Mouse (Mus musculus) heart, embryonic 11.5 days (tissue): ENCODE data around the gene Ddx23. TPM values are rescaled to one million over a fixed set of nuclear protein-coding genes. Genes with fewer than 3 reads are reported as not detected.
A peak's percentile ranks its signal among the peaks of the same experiment; 100 is the strongest.

Source experiments
- ATAC-seq: fragments of 200-750 bp; cut with Nextera tagmentation; replicated peaks from 2 replicates; pipeline ENCODE4 v1.8.0; 2017; ENCODE audit warnings: moderate library complexity; ENCODE audit not compliant: insufficient number of reproducible peaks, low FRiP score, low TSS enrichment
- H3K27ac ChIP-seq: fragments of 300-500 bp; sonication (generic); 2 replicates; pipeline ENCODE4 v1.5.1; 2014; ENCODE audit warnings: mild to moderate bottlenecking, low read depth, low read length
- H3K27me3 ChIP-seq: fragments of 300-500 bp; sonication (generic); 2 replicates; pipeline ENCODE4 v1.6.1; 2014; ENCODE audit warnings: mild to moderate bottlenecking, low read length, mixed read lengths; ENCODE audit not compliant: control insufficient read depth, insufficient read depth
- H3K36me3 ChIP-seq: fragments of 300-500 bp; sonication (generic); 2 replicates; pipeline ENCODE4 v1.6.1; 2014; ENCODE audit warnings: mild to moderate bottlenecking, low read length, moderate library complexity, mixed read lengths; ENCODE audit not compliant: control insufficient read depth, insufficient read depth
- H3K4me1 ChIP-seq: fragments of 300-500 bp; sonication (generic); 2 replicates; pipeline ENCODE4 v1.6.1; 2014; ENCODE audit warnings: low read length; ENCODE audit not compliant: control insufficient read depth, insufficient read depth
- H3K4me2 ChIP-seq: fragments of 300-500 bp; sonication (generic); 2 replicates; pipeline ENCODE4 v1.6.1; 2014; ENCODE audit warnings: mild to moderate bottlenecking, moderate library complexity
- H3K4me3 ChIP-seq: fragments of 300-500 bp; sonication (generic); 2 replicates; pipeline ENCODE4 v1.5.1; 2014; ENCODE audit warnings: low read depth, low read length
- H3K9ac ChIP-seq: fragments of 300-500 bp; sonication (generic); 2 replicates; pipeline ENCODE4 v1.6.1; 2014; ENCODE audit warnings: mild to moderate bottlenecking, low read depth, low read length, moderate library complexity
- H3K9me3 ChIP-seq: fragments of 300-500 bp; sonication (generic); replicated peaks from 2 replicates; pipeline ENCODE4 v1.6.1; 2016; ENCODE audit warnings: low read length; ENCODE audit not compliant: control insufficient read depth
- WGBS: fragments of 180-500 bp; shearing (Covaris S2); extraction: QIAGEN DNeasy Blood & Tissue Kit; methylation state at CpG from one replicate; pipeline ENCODE4 v1.1.7; 2014; ENCODE audit not compliant: insufficient replicate concordance; 5-methylcytosine and 5-hydroxymethylcytosine counted together
- polyA plus RNA-seq: library from polyadenylated mRNA; unstranded; fragments of >200 nt; fragmentation: Nextera tagmentation; extraction: Ambion mirVana; gene quantifications from 2 replicates; pipeline ENCODE4 v1.2.1, GENCODE M21; 2014

Ddx23 gene
- polyA plus RNA-seq, 1 experiment from 2014 or later: 19.6 TPM

- WGBS: 0% methylated on average over 37 of the region's 37 CpGs
- ATAC-seq: peak; percentile 91
- Histone ChIP-seq H3K36me3 (no peaks in the 10 kb centered on the region), H3K27ac (no peak within 1 kb of the TSS), H3K4me1 (peaks cover 25% of the 10 kb centered on the region), H3K27me3 (peaks cover 36% of the 10 kb centered on the region), H3K9me3 (no peaks in the 10 kb centered on the region), H3K4me3 (peak within 1 kb of the TSS; percentile 38), H3K9ac (peak within 1 kb of the TSS; percentile 30), H3K4me2 (peak within 1 kb of the TSS; percentile 82)
Observed at GRCm38 (mm10) chr15:98676940-98677728, 14.4 kb upstream of the Ddx23 start, which contains the start of gene Rnd1. Rnd1 (minus strand) TSS chr15:98677461.

GRCm38 (mm10) chr15:98676471-98676870 lies 13.8 kb upstream of the Ddx23 start:
- ATAC-seq: no peak
- Histone ChIP-seq H3K4me1 (peaks cover 25% of the 10 kb centered on the region), H3K4me2 (peak overlapping the region; percentile 82), H3K27me3 (peaks cover 36% of the 10 kb centered on the region), H3K27ac (no peak overlapping the region), H3K4me3 (peak overlapping the region; percentile 38), H3K9me3 (no peaks in the 10 kb centered on the region), H3K36me3 (no peaks in the 10 kb centered on the region), H3K9ac (no peak overlapping the region)
- 5% methylated on average over 9 of the region's 9 CpGs for WGBS

DNA sequence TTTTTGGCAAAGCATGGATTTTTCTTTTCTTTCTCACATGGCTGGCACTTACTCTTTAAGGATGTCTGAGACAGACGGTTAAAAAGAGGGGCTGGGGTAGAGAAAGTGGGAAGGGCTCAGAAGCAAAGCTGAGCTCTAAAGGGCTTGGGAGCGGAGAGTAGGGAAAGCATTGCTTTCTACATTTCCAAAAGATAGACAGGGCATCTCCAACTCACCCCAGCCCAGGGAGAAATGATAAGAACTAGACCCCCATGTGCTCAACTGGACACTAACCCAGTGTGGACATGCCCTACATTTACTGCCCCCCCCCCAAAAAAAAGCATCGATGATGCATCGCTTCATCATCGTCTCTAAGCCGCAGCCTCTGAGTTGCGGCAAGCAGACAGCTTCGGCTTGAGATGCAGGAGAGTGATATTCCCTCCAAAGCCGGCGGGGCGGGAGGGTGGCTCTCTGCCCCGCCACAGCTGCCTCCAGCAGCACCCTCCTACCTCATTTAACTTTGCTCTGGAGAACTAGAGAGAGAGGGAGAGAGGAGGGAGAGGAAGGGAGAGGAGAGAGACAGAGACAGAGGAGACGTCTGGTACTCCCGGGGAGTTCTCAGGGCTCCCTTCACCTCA lies 13.0 kb upstream of the Ddx23 start:
- no peak overlapping the region for H3K9ac ChIP-seq

DNA sequence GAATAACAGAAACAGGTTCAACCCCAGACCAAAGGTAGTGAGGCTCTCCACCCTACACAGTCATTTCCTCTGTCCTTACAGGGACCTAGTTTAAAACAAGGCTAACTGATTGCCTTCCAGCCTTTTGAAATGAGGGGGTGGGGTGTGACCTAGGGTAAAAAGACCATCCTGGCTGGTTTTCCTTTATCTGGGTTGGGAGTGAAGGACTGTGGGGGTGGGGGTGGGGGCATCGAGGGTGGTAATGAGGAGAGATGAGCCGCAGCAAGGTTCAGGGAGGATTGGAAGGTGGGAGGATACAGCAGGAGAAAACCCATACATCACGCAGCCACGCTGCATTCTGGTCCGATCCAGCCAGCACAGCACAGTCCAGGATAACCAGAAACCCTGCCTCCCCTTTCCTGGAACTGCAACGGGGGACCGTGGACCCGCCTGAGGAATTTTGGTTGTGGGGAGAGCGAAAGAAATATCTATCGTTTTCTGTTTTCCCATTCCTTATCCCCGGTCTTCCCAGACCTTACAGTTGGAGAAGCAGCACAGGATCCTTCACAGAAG lies 12.4 kb upstream of the Ddx23 start:
- H3K4me1 ChIP-seq: peaks cover 25% of the 10 kb centered on the region
- no peaks in the 10 kb centered on the region for H3K36me3 ChIP-seq
- no peaks in the 10 kb centered on the region for H3K9me3 ChIP-seq
- no peak overlapping the region for H3K9ac ChIP-seq
- H3K4me3 ChIP-seq: peak overlapping the region; percentile 38; the same call in 1 of the 2 replicates
- no peak overlapping the region for H3K27ac ChIP-seq
- no peak for ATAC-seq
- H3K27me3 ChIP-seq: peaks cover 33% of the 10 kb centered on the region
- 30% methylated on average over 11 of the region's 11 CpGs for WGBS
- peak overlapping the region; percentile 82 for H3K4me2 ChIP-seq

More for the DNA sequence above, 13.0 kb upstream of the Ddx23 start:
- no peak for ATAC-seq
- whole genome bisulfite sequencing: 7% methylated on average over 14 of the region's 14 CpGs
- H3K27ac ChIP-seq: no peak overlapping the region
- H3K27me3 ChIP-seq: peaks cover 33% of the 10 kb centered on the region
- peak overlapping the region; percentile 38 for H3K4me3 ChIP-seq
- peak overlapping the region; percentile 82 for H3K4me2 ChIP-seq
- no peaks in the 10 kb centered on the region for H3K36me3 ChIP-seq
- no peaks in the 10 kb centered on the region for H3K9me3 ChIP-seq
- H3K4me1 ChIP-seq: peaks cover 25% of the 10 kb centered on the region

- no peak overlapping the region for H3K4me2 ChIP-seq
- H3K4me1 ChIP-seq: peaks cover 25% of the 10 kb centered on the region
- H3K9me3 ChIP-seq: no peaks in the 10 kb centered on the region
- no peak overlapping the region for H3K4me3 ChIP-seq
- no peak overlapping the region for H3K27ac ChIP-seq
- H3K36me3 ChIP-seq: no peaks in the 10 kb centered on the region
- H3K27me3 ChIP-seq: peaks cover 33% of the 10 kb centered on the region
- H3K9ac ChIP-seq: no peak overlapping the region
- ATAC-seq: no peak
- 39% methylated on average over 7 of the region's 7 CpGs for WGBS
Observed at GRCm38 (mm10) chr15:98674284-98674993, 11.7 kb upstream of the Ddx23 start.

DNA sequence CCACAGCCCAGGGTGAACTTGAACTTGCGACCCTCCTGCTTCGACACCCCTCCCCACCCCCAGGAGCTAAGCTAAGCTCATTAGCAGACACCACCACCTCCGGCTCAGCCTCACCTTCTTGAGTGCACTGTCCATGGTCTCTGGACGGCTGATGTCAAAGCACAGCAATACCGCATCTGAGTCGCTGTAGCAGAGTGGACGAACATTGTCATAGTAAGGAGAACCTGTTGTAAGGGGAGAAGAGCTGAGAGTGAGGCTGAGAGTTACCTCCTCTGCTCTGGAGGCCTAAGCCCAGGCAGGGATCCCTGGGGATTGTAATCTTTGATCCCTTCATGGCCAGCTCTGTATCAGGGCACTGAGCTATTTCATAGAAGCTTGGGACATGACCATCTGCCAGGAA lies 11.0 kb upstream of the Ddx23 start:
- Histone ChIP-seq H3K4me2 (no peak overlapping the region), H3K4me1 (peaks cover 25% of the 10 kb centered on the region), H3K9ac (no peak overlapping the region), H3K4me3 (no peak overlapping the region), H3K27me3 (peaks cover 31% of the 10 kb centered on the region), H3K9me3 (no peaks in the 10 kb centered on the region), H3K27ac (no peak overlapping the region), H3K36me3 (no peaks in the 10 kb centered on the region)
- no peak for ATAC-seq
- 67% methylated on average over 7 of the region's 7 CpGs for WGBS

- no peak for ATAC-seq
- Histone ChIP-seq H3K36me3 (no peaks in the 10 kb centered on the region), H3K4me1 (peaks cover 25% of the 10 kb centered on the region), H3K9me3 (no peaks in the 10 kb centered on the region), H3K27me3 (peaks cover 31% of the 10 kb centered on the region), H3K4me3 (no peak overlapping the region), H3K9ac (no peak overlapping the region), H3K27ac (no peak overlapping the region), H3K4me2 (no peak overlapping the region)
- WGBS: 23% methylated on average over 4 of the region's 4 CpGs
Observed at GRCm38 (mm10) chr15:98672592-98672991, 9.9 kb upstream of the Ddx23 start.
